Mouse (Mus musculus): ENCODE measurements at regions not wholly inside any gene's neighbourhood (a gene's known extent, or its start where the extent isn't known, plus 50 kb on each side); places are given as distances from the start of the nearest gene placed in this dataset.

DNA sequence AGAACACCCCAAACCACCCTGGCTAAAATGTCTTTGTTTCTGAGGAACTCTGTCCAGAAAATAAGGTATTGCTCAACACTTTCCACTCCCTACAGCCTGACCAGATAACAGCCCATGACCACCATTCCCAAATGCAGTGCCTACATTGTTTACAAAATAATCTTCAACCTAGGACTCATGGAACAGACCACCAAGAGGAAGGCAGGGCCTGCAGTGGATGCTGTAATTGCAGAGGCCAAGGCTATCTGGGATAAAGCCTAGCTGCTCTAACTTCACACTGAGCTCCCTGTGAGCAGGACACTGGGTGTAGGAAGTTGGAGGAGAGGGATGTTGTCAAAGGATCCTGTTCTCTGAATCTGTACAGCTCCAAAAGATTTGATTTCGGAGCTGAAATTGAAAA lies 126.7 kb upstream of the Zfp648 start:
- DNase-seq (ENCODE audit: extremely low spot score in 1 of 2, low spot score in 1 of 2) = no peak

- peak in 1 of 2 experiments; percentile 57 for DNase-seq (ENCODE audit: extremely low spot score in 1 of 2, low spot score in 1 of 2)
Observed at GRCm38 (mm10) chr1:154076684-154077475, 124.1 kb upstream of the Zfp648 start.

GRCm38 (mm10) chr1:154080505-154081380 lies 120.2 kb upstream of the Zfp648 start:
- no peak for DNase-seq (ENCODE audit: extremely low spot score in 1 of 2, low spot score in 1 of 2)

DNA sequence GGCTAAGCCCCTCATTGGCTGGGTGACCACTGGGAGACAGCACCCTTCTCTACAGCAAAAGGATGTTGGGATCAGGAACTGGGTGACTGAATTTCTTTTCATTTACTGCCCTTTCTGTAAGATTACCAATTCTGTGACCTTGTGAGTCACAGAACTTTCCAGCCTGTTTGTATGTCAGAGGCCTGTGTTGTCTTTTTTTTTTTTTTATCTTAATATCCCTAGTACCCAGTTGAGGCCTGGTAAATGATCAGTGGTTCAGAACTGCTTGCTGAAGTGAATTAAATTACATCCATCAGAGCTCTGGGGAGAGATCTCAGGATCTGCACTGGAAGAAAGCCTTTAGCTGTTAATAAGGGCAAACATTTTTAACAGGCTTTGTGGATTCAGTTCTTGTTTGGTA lies 114.8 kb upstream of the Zfp648 start:
- no peak for DNase-seq (ENCODE audit: extremely low spot score in 1 of 2, low spot score in 1 of 2)

GRCm38 (mm10) chr1:154089815-154090214 lies 111.2 kb upstream of the Zfp648 start:
- no peak for DNase-seq (ENCODE audit: extremely low spot score in 1 of 2, low spot score in 1 of 2)

DNA sequence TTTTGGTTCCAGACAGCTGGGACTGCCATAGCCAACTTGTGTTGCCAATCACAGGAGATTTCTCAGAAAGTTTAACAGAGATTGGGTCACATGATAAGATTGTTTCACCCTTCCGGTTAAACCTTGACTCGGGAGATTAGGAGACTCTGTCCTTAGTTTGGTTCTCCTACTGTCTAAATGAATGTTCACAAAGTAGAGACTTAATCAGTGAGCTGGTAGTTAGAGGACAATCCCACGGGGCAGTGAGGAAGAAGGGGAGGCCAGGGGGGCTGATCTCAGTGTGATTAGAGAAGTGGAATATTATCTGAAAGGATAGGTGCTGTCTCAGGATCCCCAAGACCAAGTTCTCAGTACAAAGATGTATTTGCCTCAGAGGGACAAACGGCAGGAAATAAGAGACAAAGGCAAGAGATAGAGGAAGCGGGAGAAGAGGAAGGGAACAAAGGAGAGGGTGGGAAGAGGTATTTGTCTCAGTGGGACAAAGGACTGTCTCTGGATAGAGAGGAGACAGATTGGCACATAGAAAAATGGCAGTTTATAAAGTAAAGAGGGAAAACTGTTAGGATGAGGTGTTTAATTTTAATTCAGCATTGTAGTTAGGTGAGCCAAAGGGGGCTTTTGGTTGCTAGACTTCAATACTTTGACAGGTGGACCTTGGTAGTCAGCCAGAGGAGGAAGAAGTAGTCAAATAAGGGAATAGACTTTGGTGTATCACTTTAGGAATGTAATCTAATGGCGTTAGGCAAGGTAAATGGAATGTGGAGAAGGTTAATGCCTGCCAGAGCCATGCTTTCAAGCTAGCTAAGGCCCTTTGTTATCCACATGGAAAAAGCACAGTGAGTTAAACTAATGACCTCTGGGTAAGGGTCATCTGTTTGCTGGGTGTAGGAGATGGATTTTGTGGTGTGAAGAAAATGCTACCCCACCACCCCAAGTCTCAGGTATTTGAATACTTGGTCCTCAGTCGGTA lies 110.2 kb upstream of the Zfp648 start:
- DNase-seq (ENCODE audit: extremely low spot score in 1 of 2, low spot score in 1 of 2) = no peak

DNA sequence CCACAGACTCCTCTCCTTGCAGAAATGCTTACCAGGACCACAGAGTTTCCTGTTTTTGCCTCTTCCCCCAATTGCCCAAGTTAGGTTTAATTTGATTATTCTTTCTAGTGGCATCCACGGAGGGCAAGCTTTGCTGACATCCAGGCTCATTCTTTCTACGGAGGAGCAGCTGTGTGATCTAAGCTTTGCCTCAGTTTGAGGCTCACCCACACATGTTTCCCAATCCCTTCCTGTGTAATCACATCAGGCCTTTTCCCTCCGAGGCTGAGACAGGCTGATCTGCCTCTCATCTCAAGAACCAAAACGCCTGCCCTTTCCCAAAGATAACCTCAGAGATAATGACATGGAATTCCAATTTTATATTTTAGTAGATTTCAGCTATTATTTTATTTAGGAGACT lies 107.4 kb upstream of the Zfp648 start:
- DNase-seq (ENCODE audit: extremely low spot score in 1 of 2, low spot score in 1 of 2) = no peak

GRCm38 (mm10) chr1:154094357-154094756 lies 106.6 kb upstream of the Zfp648 start:
- no peak for DNase-seq (ENCODE audit: extremely low spot score in 1 of 2, low spot score in 1 of 2)

GRCm38 (mm10) chr1:154096113-154096512 lies 104.9 kb upstream of the Zfp648 start:
- DNase-seq (ENCODE audit: extremely low spot score in 1 of 2, low spot score in 1 of 2) = no peak

GRCm38 (mm10) chr1:154096911-154097310 lies 104.1 kb upstream of the Zfp648 start:
- no peak for DNase-seq (ENCODE audit: extremely low spot score in 1 of 2, low spot score in 1 of 2)

GRCm38 (mm10) chr1:154097656-154098055 lies 103.3 kb upstream of the Zfp648 start:
- no peak for DNase-seq (ENCODE audit: extremely low spot score in 1 of 2, low spot score in 1 of 2)

GRCm38 (mm10) chr1:154100556-154100955 lies 100.4 kb upstream of the Zfp648 start:
- DNase-seq (ENCODE audit: extremely low spot score in 1 of 2, low spot score in 1 of 2) = no peak

DNA sequence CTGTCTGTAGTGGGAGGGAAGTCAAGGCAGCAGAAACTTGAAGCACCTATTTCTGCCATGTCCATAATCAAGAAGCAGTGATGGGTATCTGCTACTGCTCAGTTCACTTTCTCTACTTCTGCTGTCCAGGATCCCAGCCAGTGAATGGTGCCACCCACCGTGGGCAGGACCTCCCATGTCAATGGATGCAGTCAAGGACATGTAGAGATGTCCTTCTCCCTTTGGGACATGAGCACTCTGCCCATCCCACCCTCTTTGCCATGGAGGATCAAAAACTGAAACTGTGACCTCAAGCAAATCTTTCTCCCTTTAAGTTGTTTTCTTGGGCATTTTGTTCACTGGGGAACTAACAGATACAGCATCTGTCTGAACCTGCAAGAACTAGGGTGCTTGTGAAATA lies 99.6 kb upstream of the Zfp648 start:
- no peak for DNase-seq (ENCODE audit: extremely low spot score in 1 of 2, low spot score in 1 of 2)

DNA sequence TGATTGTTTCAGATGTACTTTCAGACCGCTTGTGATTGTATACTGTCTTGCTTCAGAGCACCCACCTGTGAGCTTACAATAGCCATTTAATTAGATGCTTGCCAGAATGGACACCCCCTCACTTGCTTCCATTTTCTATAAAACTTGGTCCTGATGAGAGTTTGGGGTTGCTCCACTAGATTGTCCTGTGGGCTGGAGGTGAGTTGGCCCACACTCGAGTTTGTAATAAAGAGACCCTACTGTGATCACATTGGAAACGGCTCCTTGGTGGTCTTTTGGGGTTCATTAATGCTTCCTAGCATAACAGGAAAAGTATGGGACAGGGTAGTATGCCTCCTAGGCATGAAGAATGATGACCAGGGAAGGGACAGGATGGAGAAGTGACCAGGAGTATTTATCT lies 98.8 kb upstream of the Zfp648 start:
- no peak for DNase-seq (ENCODE audit: extremely low spot score in 1 of 2, low spot score in 1 of 2)

DNA sequence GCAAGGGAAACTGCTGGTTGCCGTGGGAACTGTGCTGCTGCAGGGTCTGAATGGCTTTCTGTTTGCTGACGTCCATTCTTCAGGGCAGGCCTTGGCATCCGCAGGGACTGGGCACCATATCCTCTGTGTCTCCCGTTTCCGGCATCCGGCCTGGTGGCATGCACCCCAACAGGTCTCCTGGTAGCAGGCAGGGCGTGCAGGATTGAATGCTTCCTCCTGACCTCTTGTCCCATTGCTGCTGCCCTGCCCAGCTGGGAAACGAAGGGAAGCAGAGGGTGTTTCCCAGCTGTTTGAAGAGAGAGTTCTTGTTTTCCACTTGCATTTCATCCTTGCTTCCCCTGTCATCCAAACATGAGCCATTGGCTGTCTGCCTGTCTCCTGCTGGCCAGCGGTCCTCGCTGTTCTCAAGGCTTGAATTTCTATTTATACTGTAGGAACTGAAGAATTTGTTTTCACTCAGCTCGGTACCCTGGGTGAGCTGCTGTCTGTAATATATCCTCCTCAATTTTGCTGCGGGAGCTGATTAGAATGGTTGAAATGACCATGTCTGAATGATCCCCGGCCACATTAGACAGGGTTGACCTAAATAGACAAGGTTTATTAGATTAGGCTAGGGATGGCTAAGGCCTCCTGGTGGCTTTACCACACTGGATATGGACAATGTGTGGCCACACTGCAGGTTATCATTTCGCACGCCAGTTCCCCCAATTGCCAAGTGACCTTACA lies 98.0 kb upstream of the Zfp648 start:
- DNase-seq (ENCODE audit: extremely low spot score in 1 of 2, low spot score in 1 of 2) = peak; percentile 70 to 76

DNA sequence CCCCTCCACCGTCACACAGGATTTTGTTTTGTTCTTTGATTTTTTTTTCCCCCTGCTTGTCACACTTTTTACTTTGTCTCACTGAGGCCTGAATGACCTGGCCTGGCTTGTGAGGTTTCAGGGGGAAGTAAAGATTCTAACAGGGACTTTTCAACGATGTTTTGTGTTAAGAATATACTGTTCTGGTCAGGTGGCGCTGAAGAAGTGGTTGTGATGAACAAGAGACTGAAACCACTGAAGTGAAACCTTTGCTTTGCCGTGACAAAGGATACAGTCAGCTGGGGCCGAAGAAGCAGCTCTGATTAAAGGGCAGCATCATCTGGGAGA lies 97.4 kb upstream of the Zfp648 start:
- no peak for DNase-seq (ENCODE audit: extremely low spot score in 1 of 2, low spot score in 1 of 2)

DNA sequence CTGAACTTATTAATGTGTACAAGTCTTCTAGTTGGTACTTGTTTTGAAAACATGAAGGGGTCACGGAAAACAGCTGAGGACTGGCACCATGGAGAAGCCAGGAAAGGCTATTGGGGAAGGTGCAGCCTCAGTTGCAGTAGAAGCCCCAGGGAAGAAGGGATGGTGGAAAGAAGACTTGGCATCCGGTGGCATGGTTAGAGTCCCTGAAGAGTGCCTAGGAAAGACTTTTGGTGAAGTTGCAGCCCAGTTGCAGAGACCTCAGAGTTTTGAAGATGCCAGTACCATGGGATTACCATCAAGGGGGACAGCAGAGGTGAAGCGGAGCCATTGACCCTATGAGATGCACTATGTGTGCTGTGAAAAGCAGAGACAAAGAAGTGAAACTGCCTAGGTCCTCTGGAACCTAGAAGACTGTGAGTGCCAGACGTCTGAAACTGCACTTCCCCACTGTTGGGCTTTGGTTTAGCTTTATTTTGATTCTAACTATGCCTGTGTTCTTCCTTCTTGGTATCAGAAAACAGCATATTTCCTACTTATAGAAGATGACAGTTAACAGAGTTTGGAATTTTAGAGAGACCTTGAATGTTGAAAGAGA lies 96.9 kb upstream of the Zfp648 start:
- DNase-seq (ENCODE audit: extremely low spot score in 1 of 2, low spot score in 1 of 2) = no peak

- DNase-seq (ENCODE audit: extremely low spot score in 1 of 2, low spot score in 1 of 2) = no peak
Observed at GRCm38 (mm10) chr1:154104779-154105178, 96.2 kb upstream of the Zfp648 start.

GRCm38 (mm10) chr1:154112500-154112899 lies 88.5 kb upstream of the Zfp648 start:
- no peak for DNase-seq (ENCODE audit: extremely low spot score in 1 of 2, low spot score in 1 of 2)

Measured in frontal cortex, adult 2 months (tissue).